Mouse (Mus musculus): ENCODE data around the gene Tanc1. TPM values are rescaled to one million over a fixed set of nuclear protein-coding genes. Genes with fewer than 3 reads are reported as not detected.
A peak's percentile ranks its signal among the peaks of the same experiment; 100 is the strongest.

Gene Tanc1
- polyA plus RNA-seq, 1 experiment from 2014 or later = 14.4 TPM

DNA sequence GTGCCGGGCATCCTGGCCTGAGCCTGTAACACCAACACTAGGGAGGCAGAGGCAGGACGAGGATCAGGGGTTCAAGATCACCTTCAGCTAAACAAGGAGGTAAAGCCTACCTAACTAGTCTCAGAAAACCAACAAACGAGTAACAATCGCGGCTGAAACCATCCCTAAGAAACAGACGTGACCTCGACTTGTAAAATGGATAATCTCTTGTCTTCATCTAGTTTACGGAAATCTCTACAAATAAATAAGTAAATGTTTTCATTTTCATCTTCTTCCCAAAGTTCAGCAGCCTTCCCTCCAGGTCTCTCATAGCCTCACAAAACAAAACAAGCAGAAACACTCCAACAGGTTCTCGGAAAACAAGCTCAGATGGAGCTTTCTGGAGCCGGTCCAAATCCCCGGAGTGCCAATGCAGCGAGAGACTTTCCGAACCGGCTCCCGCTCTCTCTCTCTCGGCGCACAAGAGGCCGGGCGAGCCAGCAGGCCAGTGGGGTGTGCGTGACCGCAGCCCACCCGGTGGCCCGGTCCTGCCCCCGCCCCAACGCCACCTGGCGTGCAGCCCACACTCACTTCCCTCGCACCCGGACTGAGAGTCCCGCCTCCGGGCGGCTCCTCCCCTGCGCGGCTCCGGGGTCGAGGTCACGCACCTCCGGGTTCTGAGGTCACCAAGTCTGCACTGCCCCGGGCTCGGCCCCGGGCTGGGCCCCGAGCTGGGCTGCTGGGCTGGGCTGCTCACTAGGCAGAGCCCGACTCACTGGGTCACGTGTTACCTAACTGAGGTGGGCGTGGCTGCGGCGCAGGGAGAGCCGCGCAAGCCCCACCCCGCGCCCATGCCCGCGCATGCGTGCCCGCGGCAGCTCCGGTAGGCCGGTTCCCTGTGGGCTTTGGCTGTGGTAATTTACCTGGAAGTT lies 270.2 kb downstream of the Tanc1 start, which contains the start of gene Wdsub1:
Gene Wdsub1, minus strand, starts transcription at position 761 of the 911 bp plus-strand sequence.
- Histone ChIP-seq H3K9ac (ENCODE audit: low read length) (peak within 1 kb of the TSS; percentile 44), H3K9me3 (ENCODE audit: control insufficient read depth, low read length) (no peaks in the 10 kb centered on the region), H3K4me1 (ENCODE audit: control insufficient read depth, insufficient read depth, low read length) (no peaks in the 10 kb centered on the region), H3K36me3 (ENCODE audit: control insufficient read depth, insufficient read depth, low read length) (no peaks in the 10 kb centered on the region), H3K27ac (ENCODE audit: low read depth, low read length) (no peak within 1 kb of the TSS; the same call in 1 of the 2 replicates), H3K4me3 (ENCODE audit: low read depth, low read length) (peak within 1 kb of the TSS; percentile 53), H3K27me3 (ENCODE audit: control insufficient read depth, insufficient read depth, low read length) (no peaks in the 10 kb centered on the region), H3K4me2 (ENCODE audit: low read depth) (peak within 1 kb of the TSS; percentile 79)
- 6% methylated on average over 57 of the region's 57 CpGs for WGBS
- ATAC-seq (ENCODE audit: insufficient read depth, low FRiP score, low TSS enrichment) (peak; percentile 96), DNase-seq (ENCODE audit: low spot score) (peak; percentile 96)

DNA sequence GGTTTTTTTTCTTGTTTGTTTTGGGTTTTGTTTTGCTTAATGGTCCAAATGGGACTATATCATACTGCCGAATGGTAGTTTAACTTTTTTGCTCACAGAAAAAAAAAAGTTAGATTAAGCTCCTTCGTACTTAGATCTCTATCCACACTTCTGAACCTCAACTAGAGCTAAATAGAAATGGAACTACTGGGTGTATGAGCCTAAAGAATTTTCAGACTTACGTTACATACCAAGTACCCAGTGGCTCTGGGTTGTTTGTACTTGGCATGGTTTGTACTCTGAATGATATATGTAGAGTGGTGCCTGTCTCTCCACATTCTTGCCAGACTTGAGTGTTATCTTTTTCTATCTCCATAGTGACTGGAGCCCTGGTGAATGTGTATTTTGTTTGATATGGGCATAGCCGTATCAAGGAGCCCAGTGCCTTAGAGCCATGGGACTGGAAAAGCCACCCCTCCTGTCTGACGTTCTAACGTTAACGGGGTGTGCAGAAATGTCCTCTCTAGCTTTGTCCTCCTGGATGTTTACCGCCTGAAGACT lies 271.0 kb downstream of the Tanc1 start:
- Histone ChIP-seq H3K9ac (ENCODE audit: low read length) (no peak overlapping the region), H3K4me3 (ENCODE audit: low read depth, low read length) (peak overlapping the region; percentile 53; the same call in 1 of the 2 replicates), H3K4me2 (ENCODE audit: low read depth) (peak overlapping the region; percentile 79), H3K9me3 (ENCODE audit: control insufficient read depth, low read length) (no peaks in the 10 kb centered on the region), H3K27me3 (ENCODE audit: control insufficient read depth, insufficient read depth, low read length) (no peaks in the 10 kb centered on the region), H3K27ac (ENCODE audit: low read depth, low read length) (no peak overlapping the region), H3K4me1 (ENCODE audit: control insufficient read depth, insufficient read depth, low read length) (no peaks in the 10 kb centered on the region), H3K36me3 (ENCODE audit: control insufficient read depth, insufficient read depth, low read length) (no peaks in the 10 kb centered on the region)
- WGBS = 70% methylated on average over 8 of the region's 8 CpGs
- ATAC-seq (ENCODE audit: insufficient read depth, low FRiP score, low TSS enrichment) = no peak
- DNase-seq (ENCODE audit: low spot score) = no peak

DNA sequence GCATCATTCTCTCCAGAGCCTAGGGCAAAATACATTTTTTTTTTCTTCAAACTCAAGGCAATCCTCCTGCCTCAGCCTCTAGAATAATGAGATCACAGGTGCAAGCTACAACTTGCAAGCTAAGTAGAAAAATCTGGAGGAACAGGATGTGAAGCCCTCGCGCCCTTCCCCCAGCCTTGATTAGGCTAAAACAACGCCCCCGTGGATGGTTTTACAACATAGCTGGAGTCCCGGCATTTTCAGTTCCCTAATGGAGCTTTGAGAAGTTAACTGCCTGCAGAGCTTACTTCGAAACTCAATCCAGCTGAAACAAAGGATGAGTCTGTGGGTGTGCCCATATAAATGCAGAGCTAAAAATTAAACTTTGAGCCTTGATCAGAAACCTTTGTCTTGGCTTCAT lies 277.9 kb downstream of the Tanc1 start:
- ATAC-seq (ENCODE audit: insufficient read depth, low FRiP score, low TSS enrichment) = no peak
- H3K4me2 ChIP-seq (ENCODE audit: low read depth) = no peak overlapping the region
- H3K4me3 ChIP-seq (ENCODE audit: low read depth, low read length) = no peak overlapping the region
- no peak overlapping the region for H3K9ac ChIP-seq (ENCODE audit: low read length)
- H3K4me1 ChIP-seq (ENCODE audit: control insufficient read depth, insufficient read depth, low read length) = no peaks in the 10 kb centered on the region
- H3K27me3 ChIP-seq (ENCODE audit: control insufficient read depth, insufficient read depth, low read length) = no peaks in the 10 kb centered on the region
- WGBS = 60% methylated on average over 6 of the region's 6 CpGs
- H3K27ac ChIP-seq (ENCODE audit: low read depth, low read length) = no peak overlapping the region
- H3K9me3 ChIP-seq (ENCODE audit: control insufficient read depth, low read length) = no peaks in the 10 kb centered on the region
- no peak for DNase-seq (ENCODE audit: low spot score)
- H3K36me3 ChIP-seq (ENCODE audit: control insufficient read depth, insufficient read depth, low read length) = no peaks in the 10 kb centered on the region

Other genes starting within 250 kb of the Tanc1 start
- not detected in 2 replicates for gene Dapl1, start 127.4 kb upstream of the Tanc1 start, polyA plus RNA-seq (2014; fragmentation: Nextera tagmentation; extraction: Ambion mirVana)

All from neural tube, embryonic 11.5 days (tissue).